Mouse (Mus musculus) testis, adult 2 months (tissue): Measurements from ENCODE around the gene Lgals4.

Source experiments
- CTCF ChIP-seq: fragments of 200-500 bp; IDR thresholded peaks from 2 replicates; pipeline ENCODE4 v1.5.1; 2012; ENCODE audit warnings: low read depth, mild to moderate bottlenecking, inconsistent platforms, low read length, moderate library complexity; ENCODE audit not compliant: control insufficient read depth, insufficient read depth, insufficient replicate concordance
- POLR2A ChIP-seq: fragments of 200-500 bp; IDR thresholded peaks from 2 replicates; pipeline ENCODE4 v1.6.1; 2012; ENCODE audit warnings: low read depth, mild to moderate bottlenecking, inconsistent platforms, low read length, moderate library complexity; ENCODE audit not compliant: control insufficient read depth

GRCm38 (mm10) chr7:28806869-28807268 lies 26.8 kb upstream of the Lgals4 start:
- TF ChIP-seq CTCF: no peak
- no peak for TF ChIP-seq POLR2A
